Mouse (Mus musculus) lung, embryonic 14.5 days (tissue): ENCODE results near the gene 9330182L06Rik. TPM values are rescaled to one million over a fixed set of nuclear protein-coding genes. Genes with fewer than 3 reads are reported as not detected.

Source experiments
- ATAC-seq: fragments of 200-750 bp; cut with Nextera tagmentation; 2 replicates; pipeline ENCODE4 v1.8.0; 2017; ENCODE audit warnings: mild to moderate bottlenecking, moderate TSS enrichment, moderate library complexity; ENCODE audit not compliant: insufficient read depth
- DNase-seq: peaks from one replicate; pipeline ENCODE4 v3.0.0-alpha.2; 2015
- H3K27ac ChIP-seq: fragments of 300-500 bp; sonication (generic); 2 replicates; pipeline ENCODE4 v1.5.1; 2014; ENCODE audit warnings: low read depth, mild to moderate bottlenecking, moderate library complexity
- H3K27me3 ChIP-seq: fragments of 300-500 bp; sonication (generic); 2 replicates; pipeline ENCODE4 v1.6.1; 2014; ENCODE audit warnings: low read length, control low read depth; ENCODE audit not compliant: insufficient read depth
- H3K36me3 ChIP-seq: fragments of 300-500 bp; sonication (generic); 2 replicates; pipeline ENCODE4 v1.6.1; 2014; ENCODE audit warnings: control low read depth; ENCODE audit not compliant: insufficient read depth
- H3K4me1 ChIP-seq: fragments of 300-500 bp; sonication (generic); 2 replicates; pipeline ENCODE4 v1.6.1; 2014; ENCODE audit warnings: antibody characterized with exemption, control low read depth; ENCODE audit not compliant: insufficient read depth
- H3K4me2 ChIP-seq: fragments of 300-500 bp; sonication (generic); 2 replicates; pipeline ENCODE4 v1.6.1; 2014; ENCODE audit warnings: mild to moderate bottlenecking
- H3K4me3 ChIP-seq: fragments of 300-500 bp; sonication (generic); 2 replicates; pipeline ENCODE4 v1.5.1; 2014; ENCODE audit warnings: low read depth, low read length
- H3K9ac ChIP-seq: fragments of 300-500 bp; sonication (generic); 2 replicates; pipeline ENCODE4 v1.6.1; 2014
- H3K9me3 ChIP-seq: fragments of 300-500 bp; sonication (generic); 2 replicates; pipeline ENCODE4 v1.6.1; 2016; ENCODE audit warnings: low read depth, low read length, control low read depth
- CTCF ChIP-seq: IDR thresholded peaks from 2 replicates; pipeline ENCODE4 v1.5.1; 2016; ENCODE audit warnings: antibody characterized with exemption, low read depth
- WGBS: fragments of 180-500 bp; shearing (Covaris S2); extraction: QIAGEN DNeasy Blood & Tissue Kit; methylation state at CpG from one replicate; pipeline ENCODE4 v1.1.7; 2014; 5-methylcytosine and 5-hydroxymethylcytosine counted together
- polyA plus RNA-seq: library from polyadenylated mRNA; unstranded; fragments of >200 nt; fragmentation: Nextera tagmentation; extraction: Ambion mirVana; gene quantifications from 2 replicates; pipeline ENCODE4 v1.2.1, GENCODE M21; 2014

9330182L06Rik gene
- polyA plus RNA-seq, 1 experiment from 2014 or later: 2.0 TPM

DNA sequence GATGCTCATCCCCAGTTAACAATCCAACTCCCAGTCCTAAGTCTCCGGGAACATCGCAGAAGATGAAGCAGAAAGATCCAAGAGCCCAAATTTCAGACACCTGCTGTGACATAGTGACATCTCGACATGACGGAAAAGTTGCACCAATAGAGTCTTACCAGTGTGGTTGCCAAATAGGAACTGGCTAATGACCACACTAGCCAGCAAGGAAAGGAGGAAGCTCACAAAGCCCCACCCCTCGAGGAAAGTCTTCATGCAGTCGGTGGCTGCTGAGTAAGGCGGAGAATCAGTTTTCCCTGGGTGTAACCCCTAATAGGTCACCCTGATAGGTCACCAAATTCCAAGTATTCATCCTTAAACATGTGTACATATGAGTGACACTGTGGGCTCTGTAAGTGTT is 151.2 kb downstream of the 9330182L06Rik start:
- TF ChIP-seq CTCF: no peak
- WGBS: 83% methylated on average over 7 of the region's 7 CpGs
- H3K9ac ChIP-seq: no peak overlapping the region
- ATAC-seq (no peak), DNase-seq (no peak)
- H3K36me3 ChIP-seq: no peaks in the 10 kb centered on the region
- H3K4me1 ChIP-seq: no peaks in the 10 kb centered on the region
- H3K4me3 ChIP-seq: no peak overlapping the region
- H3K4me2 ChIP-seq: no peak overlapping the region
- H3K9me3 ChIP-seq: no peaks in the 10 kb centered on the region
- no peak overlapping the region for H3K27ac ChIP-seq
- no peaks in the 10 kb centered on the region for H3K27me3 ChIP-seq

DNA sequence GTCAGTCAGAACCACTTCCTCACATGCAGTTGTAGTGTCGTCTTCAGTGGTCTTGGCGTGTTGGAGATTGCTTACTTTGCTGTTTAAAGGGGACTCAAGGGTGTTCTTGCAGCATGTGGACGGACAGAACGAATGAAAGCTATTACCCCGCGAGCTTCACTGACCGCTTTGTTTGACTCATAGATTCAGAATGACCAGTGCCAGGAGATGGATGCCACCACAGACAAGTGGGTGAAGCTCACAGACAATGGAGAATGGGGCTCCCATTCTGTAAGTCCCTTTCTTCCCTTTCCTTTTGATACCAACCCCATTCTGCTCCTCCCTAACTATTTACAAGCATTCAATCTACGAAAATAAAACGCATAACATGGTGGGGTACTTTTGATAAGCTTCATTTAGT is 151.9 kb downstream of the 9330182L06Rik start:
- TF ChIP-seq CTCF: no peak
- H3K36me3 ChIP-seq: no peaks in the 10 kb centered on the region
- H3K4me2 ChIP-seq: no peak overlapping the region
- H3K9me3 ChIP-seq: no peaks in the 10 kb centered on the region
- ATAC-seq: no peak
- H3K27ac ChIP-seq: no peak overlapping the region
- H3K27me3 ChIP-seq: no peaks in the 10 kb centered on the region
- WGBS: 83% methylated on average over 9 of the region's 9 CpGs
- no peaks in the 10 kb centered on the region for H3K4me1 ChIP-seq
- H3K9ac ChIP-seq: no peak overlapping the region
- DNase-seq: no peak
- H3K4me3 ChIP-seq: no peak overlapping the region

DNA sequence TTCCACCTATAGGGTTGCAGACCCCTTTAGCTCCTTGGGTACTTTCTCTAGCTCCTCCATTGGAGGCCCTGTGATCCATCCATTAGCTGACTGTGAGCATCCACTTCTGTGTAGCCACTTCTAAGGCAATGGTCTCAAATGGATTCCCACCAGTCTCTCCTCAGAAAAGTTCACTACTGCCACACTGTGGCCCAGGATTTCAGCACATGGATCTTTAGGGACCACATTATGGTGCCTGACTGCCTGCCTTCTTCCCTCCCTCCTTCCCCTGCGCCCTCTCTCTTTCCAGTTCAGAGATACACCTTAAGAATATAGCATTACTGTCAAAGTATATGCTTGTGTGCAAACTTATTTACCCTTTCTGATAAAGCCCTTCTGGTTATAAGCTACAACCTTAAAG is 154.0 kb downstream of the 9330182L06Rik start:
- Histone ChIP-seq H3K27me3 (no peaks in the 10 kb centered on the region), H3K27ac (no peak overlapping the region), H3K4me1 (no peaks in the 10 kb centered on the region), H3K36me3 (no peaks in the 10 kb centered on the region), H3K9me3 (no peaks in the 10 kb centered on the region), H3K4me2 (no peak overlapping the region), H3K4me3 (no peak overlapping the region), H3K9ac (no peak overlapping the region)
- WGBS: 30% methylated on average over 1 of the region's 1 CpGs
- peak; percentile 47 for TF ChIP-seq CTCF
- DNase-seq (peak; percentile 46), ATAC-seq (peak; percentile 21; the same call in 1 of the 2 replicates)

DNA sequence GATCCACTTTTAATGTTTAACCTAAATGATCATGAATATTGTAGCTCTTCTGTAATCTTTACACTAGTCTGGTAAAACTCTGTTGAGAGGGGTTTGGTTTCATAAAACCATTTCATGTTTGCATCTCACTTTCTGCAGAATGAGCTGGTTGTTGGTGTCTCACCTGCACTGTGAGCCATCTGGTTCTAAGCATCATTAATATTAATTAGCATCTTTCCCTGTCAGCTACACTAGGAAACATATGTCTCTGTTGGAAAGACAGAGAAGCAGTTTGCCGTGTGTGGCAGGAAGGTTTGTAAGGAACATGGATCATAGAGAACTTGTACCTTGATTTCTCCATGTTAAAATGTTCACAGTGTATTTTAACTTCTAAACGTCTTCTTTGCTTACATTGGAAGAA is 158.5 kb downstream of the 9330182L06Rik start:
- ATAC-seq (no peak), DNase-seq (no peak)
- Histone ChIP-seq H3K9me3 (no peaks in the 10 kb centered on the region), H3K36me3 (no peaks in the 10 kb centered on the region), H3K9ac (no peak overlapping the region), H3K4me3 (no peak overlapping the region), H3K27me3 (no peaks in the 10 kb centered on the region), H3K4me1 (no peaks in the 10 kb centered on the region), H3K27ac (no peak overlapping the region), H3K4me2 (no peak overlapping the region)
- 43% methylated on average over 2 of the region's 2 CpGs for WGBS
- TF ChIP-seq CTCF: no peak

DNA sequence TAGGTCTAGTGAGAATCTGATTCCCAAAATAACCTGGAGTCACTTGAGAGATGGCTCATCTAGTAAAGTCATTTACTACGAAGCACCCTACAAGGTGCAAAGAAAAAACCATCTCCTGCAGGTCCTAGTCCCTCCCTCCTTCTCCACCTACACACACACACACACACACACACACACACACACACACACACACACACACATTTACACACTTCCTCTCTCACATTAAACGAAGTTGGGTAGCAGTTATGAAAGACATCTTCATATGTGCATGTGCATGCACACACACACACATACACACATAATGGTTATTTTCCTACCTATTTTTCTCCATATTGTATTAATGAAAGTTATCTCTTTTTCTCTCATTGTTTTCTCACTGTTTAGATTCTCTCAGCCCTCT is 161.2 kb downstream of the 9330182L06Rik start:
- no peak for ATAC-seq
- H3K4me3 ChIP-seq: no peak overlapping the region
- H3K27me3 ChIP-seq: no peaks in the 10 kb centered on the region
- no peak overlapping the region for H3K27ac ChIP-seq
- no peaks in the 10 kb centered on the region for H3K9me3 ChIP-seq
- no peaks in the 10 kb centered on the region for H3K36me3 ChIP-seq
- DNase-seq: no peak
- no peak overlapping the region for H3K4me2 ChIP-seq
- no peak for TF ChIP-seq CTCF
- H3K9ac ChIP-seq: no peak overlapping the region
- WGBS: 61% methylated on average over 2 of the region's 2 CpGs
- H3K4me1 ChIP-seq: no peaks in the 10 kb centered on the region

DNA sequence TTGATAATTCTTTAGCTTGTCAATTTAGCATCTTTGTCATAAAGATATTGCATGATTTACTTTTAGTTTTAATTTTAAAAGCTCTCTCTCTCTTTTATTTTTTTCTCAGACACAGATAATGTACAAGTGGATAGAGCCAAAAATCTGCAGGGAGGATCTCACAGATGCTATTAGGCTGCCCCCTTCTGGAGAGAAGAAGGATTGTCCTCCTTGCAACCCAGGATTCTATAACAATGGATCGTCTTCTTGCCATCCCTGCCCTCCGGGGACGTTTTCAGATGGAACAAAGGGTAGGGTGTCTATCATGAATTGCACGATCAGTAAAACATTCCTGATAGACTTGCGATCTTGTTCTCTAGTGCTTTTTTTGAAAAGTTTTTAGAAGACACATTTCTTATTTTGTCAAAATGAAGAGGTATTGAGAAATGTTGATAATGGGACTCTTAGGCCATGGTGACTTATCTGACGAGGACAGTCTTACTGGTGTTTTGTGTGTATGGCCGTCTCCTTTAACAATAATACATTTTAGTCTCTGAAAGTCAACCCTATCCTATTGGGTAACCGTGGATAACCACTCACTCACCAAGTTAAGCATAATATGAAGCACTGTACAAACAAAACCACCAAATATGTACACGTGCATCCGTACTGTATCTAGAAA is 161.8 kb downstream of the 9330182L06Rik start:
- no peak overlapping the region for H3K4me2 ChIP-seq
- no peak overlapping the region for H3K4me3 ChIP-seq
- no peaks in the 10 kb centered on the region for H3K27me3 ChIP-seq
- H3K27ac ChIP-seq: no peak overlapping the region
- TF ChIP-seq CTCF: peak; percentile 71
- H3K36me3 ChIP-seq: no peaks in the 10 kb centered on the region
- no peak overlapping the region for H3K9ac ChIP-seq
- H3K4me1 ChIP-seq: no peaks in the 10 kb centered on the region
- 50% methylated on average over 10 of the region's 10 CpGs for WGBS
- no peaks in the 10 kb centered on the region for H3K9me3 ChIP-seq
- DNase-seq (peak; percentile 76), ATAC-seq (no peak)

DNA sequence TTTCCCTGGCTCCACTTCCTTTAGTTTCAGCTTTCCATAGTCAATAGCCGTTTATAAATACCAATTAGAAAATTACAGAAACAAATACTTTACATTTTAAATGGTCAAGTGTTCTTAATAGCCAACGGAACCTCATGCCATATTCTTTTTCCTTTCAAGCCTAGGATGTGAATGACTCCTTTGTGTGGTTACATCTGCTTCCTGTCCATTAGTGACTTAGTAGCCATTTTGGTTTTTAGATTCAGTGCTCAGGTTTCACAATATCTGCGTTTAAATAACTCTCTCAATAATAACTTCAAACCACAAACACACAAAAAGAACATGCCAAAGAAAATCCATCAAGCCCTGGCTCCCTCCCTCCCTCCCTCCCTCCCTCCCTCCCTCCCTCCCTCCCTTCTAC is 162.8 kb downstream of the 9330182L06Rik start:
- ATAC-seq (no peak), DNase-seq (no peak)
- Histone ChIP-seq H3K9me3 (no peaks in the 10 kb centered on the region), H3K36me3 (no peaks in the 10 kb centered on the region), H3K27me3 (no peaks in the 10 kb centered on the region), H3K9ac (no peak overlapping the region), H3K4me3 (no peak overlapping the region), H3K27ac (no peak overlapping the region), H3K4me1 (no peaks in the 10 kb centered on the region), H3K4me2 (no peak overlapping the region)
- no peak for TF ChIP-seq CTCF
- 68% methylated on average over 3 of the region's 3 CpGs for WGBS
